Mouse (Mus musculus) stomach, embryonic 16.5 days (tissue): ENCODE results near the gene Cdk19. TPM values are rescaled to one million over a fixed set of nuclear protein-coding genes. Genes with fewer than 3 reads are reported as not detected.

Experiments
- ATAC-seq: fragments of 200-750 bp; cut with Nextera tagmentation; 2 replicates; pipeline ENCODE4 v1.8.0; 2017; ENCODE audit warnings: moderate number of reproducible peaks, moderate TSS enrichment; ENCODE audit not compliant: insufficient read depth, low FRiP score
- H3K27ac ChIP-seq: fragments of 300-500 bp; sonication (generic); 2 replicates; pipeline ENCODE4 v1.5.1; 2014; ENCODE audit warnings: low read length
- H3K27me3 ChIP-seq: fragments of 300-500 bp; sonication (generic); 2 replicates; pipeline ENCODE4 v1.6.1; 2014; ENCODE audit warnings: low read length, control low read depth, mixed read lengths; ENCODE audit not compliant: control insufficient read depth, insufficient read depth
- H3K36me3 ChIP-seq: fragments of 300-500 bp; sonication (generic); 2 replicates; pipeline ENCODE4 v1.6.1; 2014; ENCODE audit warnings: low read length; ENCODE audit not compliant: control insufficient read depth, insufficient read depth
- H3K4me1 ChIP-seq: fragments of 300-500 bp; sonication (generic); 2 replicates; pipeline ENCODE4 v1.6.1; 2014; ENCODE audit warnings: low read length, control low read depth, mixed read lengths; ENCODE audit not compliant: control insufficient read depth, insufficient read depth
- H3K4me2 ChIP-seq: fragments of 300-500 bp; sonication (generic); 2 replicates; pipeline ENCODE4 v1.6.1; 2014; ENCODE audit warnings: low read depth, low read length, mixed read lengths
- H3K4me3 ChIP-seq: fragments of 300-500 bp; sonication (generic); replicated peaks from 2 replicates; pipeline ENCODE4 v1.5.1; 2014; ENCODE audit warnings: mild to moderate bottlenecking, low read length
- H3K9ac ChIP-seq: fragments of 300-500 bp; sonication (generic); 2 replicates; pipeline ENCODE4 v1.6.1; 2014; ENCODE audit warnings: low read length
- H3K9me3 ChIP-seq: fragments of 300-500 bp; sonication (generic); replicated peaks from 2 replicates; pipeline ENCODE4 v1.6.1; 2016; ENCODE audit warnings: low read length, control low read depth; ENCODE audit not compliant: control insufficient read depth
- WGBS: fragments of 180-500 bp; shearing (Covaris S2); extraction: QIAGEN DNeasy Blood & Tissue Kit; methylation state at CpG from one replicate; pipeline ENCODE4 v1.1.7; 2014; 5-methylcytosine and 5-hydroxymethylcytosine counted together
- polyA plus RNA-seq: library from polyadenylated mRNA; unstranded; fragments of >200 nt; fragmentation: Nextera tagmentation; extraction: Ambion mirVana; gene quantifications from 2 replicates; pipeline ENCODE4 v1.2.1, GENCODE M21; 2015

Gene Cdk19
- polyA plus RNA-seq, 1 experiment from 2014 or later: 8.4 TPM

DNA sequence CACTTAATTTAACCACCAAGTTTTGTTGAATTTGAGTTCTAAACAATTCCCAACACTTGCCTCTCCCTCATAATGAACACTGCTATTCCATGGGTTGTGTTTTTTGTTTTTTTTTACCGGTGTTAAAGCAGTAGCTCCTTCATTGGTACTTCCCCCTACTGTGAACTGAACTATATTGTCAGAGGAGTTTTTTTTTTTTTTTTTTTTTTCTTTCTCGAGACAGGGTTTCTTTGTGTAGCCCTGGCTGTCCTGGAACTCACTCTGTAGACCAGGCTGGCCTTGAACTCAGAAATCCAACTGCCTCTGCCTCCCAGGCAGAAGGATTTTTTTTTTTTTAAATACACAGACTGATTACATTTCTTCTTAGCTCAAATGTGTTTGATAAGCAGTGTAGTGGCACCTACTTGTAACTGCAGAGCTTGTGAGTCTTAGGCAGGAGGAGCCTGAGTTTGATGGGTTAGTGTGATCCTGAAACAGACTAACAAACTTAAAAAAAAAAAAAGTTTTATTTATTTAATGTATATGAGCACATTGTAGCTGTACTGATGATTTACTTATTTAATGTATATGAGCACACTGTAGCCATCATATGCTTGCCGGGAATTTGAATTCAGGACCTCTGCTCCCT lies 7.5 kb downstream of the Cdk19 start:
- H3K4me3 ChIP-seq: no peak overlapping the region

DNA sequence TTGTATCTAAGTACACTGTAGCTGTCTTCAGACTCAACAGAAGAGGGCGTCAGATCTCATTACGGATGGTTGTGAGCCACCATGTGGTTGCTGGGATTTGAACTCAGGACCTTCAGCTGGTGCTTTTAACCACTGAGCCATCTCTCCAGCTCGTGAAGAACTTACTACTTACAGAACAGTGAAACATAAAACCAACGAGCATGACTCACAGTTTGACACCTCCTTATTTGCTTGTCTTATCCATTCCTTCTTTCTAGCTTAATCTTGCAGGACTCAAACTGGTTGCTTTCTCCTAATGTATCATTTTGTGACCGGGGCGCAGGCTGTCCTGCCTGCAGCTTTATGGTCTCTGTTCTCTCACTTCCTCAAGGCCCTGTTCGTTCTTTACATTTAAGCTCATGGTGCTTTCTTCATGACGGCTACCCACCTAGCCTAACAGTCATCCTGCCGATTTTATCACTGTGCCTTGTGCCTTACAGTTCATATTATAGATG lies 8.1 kb downstream of the Cdk19 start:
- Histone ChIP-seq H3K4me2 (peak overlapping the region; percentile 67), H3K4me1 (peaks cover 7% of the 10 kb centered on the region; the same call in 1 of the 2 replicates), H3K4me3 (0 out of 2 replicates have a peak overlapping the region, but pooled peaks have one; percentile 74), H3K9me3 (no peaks in the 10 kb centered on the region), H3K9ac (no peak overlapping the region), H3K27ac (peak overlapping the region; percentile 25; the same call in 1 of the 2 replicates), H3K36me3 (no peaks in the 10 kb centered on the region), H3K27me3 (no peaks in the 10 kb centered on the region)
- WGBS: 55% methylated on average over 9 of the region's 9 CpGs
- no peak for ATAC-seq

More for the DNA sequence above, 7.5 kb downstream of the Cdk19 start:
- H3K9ac ChIP-seq: no peak overlapping the region
- H3K4me2 ChIP-seq: no peak overlapping the region
- no peak overlapping the region for H3K27ac ChIP-seq
- 81% methylated on average over 3 of the region's 3 CpGs for WGBS
- no peak for ATAC-seq
- peaks cover 7% of the 10 kb centered on the region; the same call in 1 of the 2 replicates for H3K4me1 ChIP-seq
- H3K36me3 ChIP-seq: no peaks in the 10 kb centered on the region
- no peaks in the 10 kb centered on the region for H3K27me3 ChIP-seq
- no peaks in the 10 kb centered on the region for H3K9me3 ChIP-seq

DNA sequence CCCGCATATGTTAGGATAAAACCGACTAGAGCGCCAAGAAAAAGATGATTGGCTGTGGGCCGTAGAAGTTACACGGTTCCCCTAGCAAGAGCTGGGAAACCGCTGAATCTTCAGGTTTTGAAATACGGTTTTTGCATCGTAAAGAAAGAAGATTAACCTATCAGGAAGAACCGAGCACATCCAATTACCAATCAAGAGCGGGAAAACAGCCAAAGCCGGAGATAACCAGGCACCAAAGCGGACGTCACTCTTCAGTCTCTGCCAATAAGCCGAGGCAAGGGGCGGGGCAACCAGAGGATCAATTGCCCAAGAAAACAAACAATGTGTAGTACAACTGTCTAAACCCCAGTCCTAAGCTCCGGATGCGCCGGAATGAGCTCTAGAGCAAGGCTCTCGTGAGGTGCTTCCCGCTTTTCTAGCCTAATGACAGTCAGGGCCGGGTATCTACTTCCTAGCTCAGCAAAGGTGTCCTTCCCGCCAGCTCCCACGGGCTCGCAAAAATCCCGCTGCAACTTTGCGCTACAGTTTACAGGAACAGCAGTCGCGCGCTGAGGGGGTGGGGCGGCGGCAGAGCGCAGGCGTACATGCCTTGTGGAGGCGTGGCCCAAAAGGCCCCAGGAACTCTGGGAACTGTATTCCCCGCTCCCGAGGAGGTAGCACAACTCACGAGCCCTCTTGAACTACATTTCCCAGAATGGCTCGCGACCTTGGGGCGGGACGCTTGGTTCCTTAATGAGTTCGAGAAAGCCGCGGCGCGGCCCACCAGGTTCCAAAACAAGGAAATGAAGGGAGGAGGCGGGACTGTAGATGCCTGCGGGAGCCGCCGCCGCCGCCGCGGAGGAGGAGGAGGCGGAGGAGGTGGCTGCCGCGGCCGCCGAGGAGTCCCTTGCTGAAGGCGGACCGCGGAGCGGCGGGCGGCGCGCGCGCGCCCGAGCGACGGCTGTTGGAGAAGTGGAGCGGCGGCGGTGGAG lies 9.5 kb downstream of the Cdk19 start:
- Histone ChIP-seq H3K9me3 (no peaks in the 10 kb centered on the region), H3K27me3 (no peaks in the 10 kb centered on the region), H3K4me1 (peaks cover 7% of the 10 kb centered on the region; the same call in 1 of the 2 replicates), H3K4me2 (peak overlapping the region; percentile 75), H3K27ac (peak overlapping the region; percentile 98), H3K4me3 (peak overlapping the region; percentile 74), H3K9ac (peak overlapping the region; percentile 92), H3K36me3 (no peaks in the 10 kb centered on the region)
- WGBS: under 1% methylated on average over 60 of the region's 76 CpGs
- peak; percentile 98 for ATAC-seq

DNA sequence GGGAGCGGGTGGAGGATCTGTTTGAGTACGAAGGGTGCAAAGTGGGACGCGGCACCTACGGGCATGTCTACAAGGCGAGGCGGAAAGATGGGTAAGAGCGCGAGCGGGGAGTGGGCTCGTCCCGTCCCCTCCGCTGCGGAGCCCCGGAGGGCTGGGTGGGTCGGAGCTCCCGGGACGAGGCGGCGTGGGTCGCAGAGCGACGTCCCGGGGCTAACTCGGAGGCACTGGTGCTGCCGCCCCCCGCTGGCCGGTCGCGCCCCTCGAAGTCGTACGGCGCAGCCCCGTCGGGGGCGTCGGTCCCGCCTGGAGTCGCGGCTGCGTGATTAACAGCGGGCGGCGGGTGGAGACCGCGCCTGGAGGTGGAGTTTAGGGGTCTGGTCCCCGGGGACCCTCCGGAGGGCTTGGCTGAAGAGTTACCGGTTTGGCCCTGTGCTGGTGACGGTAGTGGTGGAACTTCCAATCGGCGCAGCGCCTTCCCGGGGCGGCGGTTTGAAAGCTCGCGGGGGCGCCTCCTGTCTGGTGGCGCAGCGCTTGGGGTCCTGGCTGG lies 10.3 kb downstream of the Cdk19 start:
- Histone ChIP-seq H3K9ac (peak overlapping the region; percentile 92), H3K4me1 (peaks cover 7% of the 10 kb centered on the region; the same call in 1 of the 2 replicates), H3K27me3 (no peaks in the 10 kb centered on the region), H3K36me3 (no peaks in the 10 kb centered on the region), H3K4me3 (peak overlapping the region; percentile 74), H3K4me2 (peak overlapping the region; percentile 75), H3K27ac (peak overlapping the region; percentile 95), H3K9me3 (no peaks in the 10 kb centered on the region)
- WGBS: under 1% methylated on average over 62 of the region's 62 CpGs
- peak; percentile 21 for ATAC-seq

DNA sequence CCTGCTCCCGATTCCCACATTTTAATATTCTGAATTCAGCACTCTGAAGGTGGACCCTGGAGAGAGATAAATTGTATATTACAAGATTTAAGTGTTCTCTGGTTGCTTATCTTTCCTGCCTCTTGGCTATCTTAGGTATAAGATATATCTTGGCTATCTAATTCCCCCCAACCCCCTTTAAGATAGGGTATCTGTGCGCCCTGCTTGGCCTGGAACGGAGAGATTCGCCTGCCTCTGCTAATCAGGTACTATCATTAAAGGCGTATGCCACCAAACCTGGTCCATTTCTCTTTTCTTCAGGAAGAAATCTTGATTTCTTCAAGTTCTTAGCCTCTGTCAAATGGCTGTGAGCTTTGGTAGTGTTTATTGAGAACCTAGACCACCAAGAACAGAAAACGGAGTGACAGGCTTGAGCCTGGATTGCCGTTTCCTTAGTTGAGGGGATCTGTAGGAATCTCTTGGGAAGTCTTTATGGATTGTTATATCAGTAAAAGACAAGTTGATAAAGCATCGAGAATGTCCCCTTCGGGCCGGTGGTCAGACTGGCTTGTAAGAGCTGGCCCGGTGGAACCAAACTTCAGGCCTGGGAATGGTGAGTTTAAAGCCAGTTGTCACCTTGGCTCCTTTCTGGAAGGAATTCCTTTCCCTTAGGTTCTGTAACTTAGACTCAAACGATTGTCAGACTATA lies 11.0 kb downstream of the Cdk19 start:
- Histone ChIP-seq H3K9ac (peak overlapping the region; percentile 92), H3K27me3 (no peaks in the 10 kb centered on the region), H3K9me3 (no peaks in the 10 kb centered on the region), H3K27ac (peak overlapping the region; percentile 95; the same call in 1 of the 2 replicates), H3K36me3 (no peaks in the 10 kb centered on the region), H3K4me2 (peak overlapping the region; percentile 75), H3K4me1 (peaks cover 10% of the 10 kb centered on the region; the same call in 1 of the 2 replicates), H3K4me3 (peak overlapping the region; percentile 74)
- no peak for ATAC-seq
- 47% methylated on average over 12 of the region's 12 CpGs for WGBS

DNA sequence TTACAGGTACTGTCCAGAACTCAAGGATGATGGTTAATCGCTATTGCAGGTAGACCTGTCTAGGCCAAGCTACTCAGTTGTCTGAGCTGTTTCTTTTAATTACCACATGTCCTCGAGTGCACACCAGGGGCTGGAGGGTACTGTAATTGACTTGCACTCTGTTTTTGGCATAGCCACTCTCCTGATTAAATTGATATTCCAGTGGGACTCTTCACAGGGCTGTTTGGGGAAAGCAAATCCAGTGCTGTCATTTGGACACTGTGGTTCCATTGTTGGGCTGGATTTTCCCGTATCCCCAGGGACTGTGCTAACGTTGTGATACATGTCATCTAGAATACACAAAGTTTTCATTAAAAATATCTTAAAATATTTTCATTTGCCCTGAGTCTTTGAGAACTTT lies 11.8 kb downstream of the Cdk19 start:
- H3K9ac ChIP-seq: peak overlapping the region; percentile 21; the same call in 1 of the 2 replicates
- no peaks in the 10 kb centered on the region for H3K36me3 ChIP-seq
- no peak overlapping the region for H3K27ac ChIP-seq
- 65% methylated on average over 4 of the region's 4 CpGs for WGBS
- H3K9me3 ChIP-seq: no peaks in the 10 kb centered on the region
- no peaks in the 10 kb centered on the region for H3K27me3 ChIP-seq
- peaks cover 10% of the 10 kb centered on the region; the same call in 1 of the 2 replicates for H3K4me1 ChIP-seq
- H3K4me2 ChIP-seq: peak overlapping the region; percentile 75
- no peak for ATAC-seq
- no peak overlapping the region for H3K4me3 ChIP-seq

DNA sequence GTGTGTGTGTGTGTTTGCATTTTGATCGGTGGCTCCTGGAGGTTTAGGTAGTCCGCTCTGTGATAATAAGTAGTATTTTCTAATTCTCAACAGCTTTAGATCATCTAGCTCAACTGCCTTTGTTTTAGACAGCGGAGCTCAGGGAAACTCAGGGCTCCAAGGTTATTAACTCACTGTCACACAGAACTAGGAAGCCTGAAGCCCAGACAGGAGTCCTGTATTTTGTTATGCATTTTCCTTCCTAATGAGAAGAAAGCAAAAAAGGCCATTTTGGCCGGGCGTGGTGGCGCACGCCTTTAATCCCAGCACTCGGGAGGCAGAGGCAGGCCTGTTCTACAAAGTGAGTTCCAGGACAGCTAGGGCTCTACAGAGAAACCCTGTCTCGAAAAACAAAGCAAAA lies 14.7 kb downstream of the Cdk19 start:
- Histone ChIP-seq H3K4me3 (no peak overlapping the region), H3K27ac (no peak overlapping the region), H3K4me1 (peaks cover 10% of the 10 kb centered on the region; the same call in 1 of the 2 replicates), H3K9me3 (no peaks in the 10 kb centered on the region), H3K36me3 (no peaks in the 10 kb centered on the region), H3K27me3 (no peaks in the 10 kb centered on the region), H3K4me2 (no peak overlapping the region), H3K9ac (no peak overlapping the region)
- no peak for ATAC-seq
- 83% methylated on average over 9 of the region's 9 CpGs for WGBS

DNA sequence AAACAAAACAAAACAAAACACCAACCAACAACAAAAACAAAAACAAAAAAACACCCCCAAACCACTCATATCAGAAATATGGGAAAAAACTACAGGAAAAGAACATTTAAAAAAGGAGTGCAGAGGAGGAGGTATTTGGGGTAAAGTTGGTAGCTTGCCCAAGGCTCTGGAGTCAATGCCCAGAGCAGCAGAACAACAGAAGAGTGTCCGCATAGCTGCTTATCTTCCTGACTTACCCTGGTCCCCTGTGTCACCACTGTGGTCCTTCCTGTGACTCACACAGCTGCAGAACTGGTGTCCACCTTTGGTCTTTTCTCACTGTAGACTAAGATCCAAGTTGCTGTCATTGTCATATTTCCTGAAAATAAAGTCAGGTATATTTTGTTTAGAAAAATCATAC lies 15.2 kb downstream of the Cdk19 start:
- peaks cover 10% of the 10 kb centered on the region; the same call in 1 of the 2 replicates for H3K4me1 ChIP-seq
- H3K27ac ChIP-seq: no peak overlapping the region
- no peak for ATAC-seq
- no peaks in the 10 kb centered on the region for H3K27me3 ChIP-seq
- no peak overlapping the region for H3K4me2 ChIP-seq
- no peaks in the 10 kb centered on the region for H3K36me3 ChIP-seq
- WGBS: 56% methylated on average over 1 of the region's 1 CpGs
- H3K9me3 ChIP-seq: no peaks in the 10 kb centered on the region
- H3K4me3 ChIP-seq: no peak overlapping the region
- no peak overlapping the region for H3K9ac ChIP-seq
